Mouse (Mus musculus): ENCODE measurements around the gene Bmyc.
"Not testable (repeated sequence)": the region's sequence is repeated elsewhere in the genome, so short reads cannot be mapped to it uniquely, and the experiment has no call there.

DNA sequence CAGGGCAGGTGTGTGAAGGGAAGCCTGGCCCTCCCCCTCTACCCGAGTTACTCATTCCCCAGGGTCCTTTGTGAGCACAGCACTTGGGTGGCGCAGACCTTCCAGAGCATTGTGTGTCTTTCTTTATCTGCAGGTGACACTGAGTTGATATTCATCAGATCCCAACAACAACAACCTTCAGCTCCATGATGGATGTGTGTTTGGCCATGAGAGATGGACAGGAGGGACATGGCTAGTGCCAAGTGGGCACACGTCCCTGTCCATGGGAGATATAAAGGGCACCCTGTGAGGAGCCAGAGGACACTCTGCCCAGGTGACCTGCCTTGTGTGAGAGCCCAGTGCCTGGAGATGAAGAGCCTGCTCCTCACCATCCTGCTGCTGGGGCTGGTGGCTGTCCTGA is 6.8 kb upstream of the Bmyc start, which contains the start of gene Obp2a:
- not testable (repeated sequence) for TF ChIP-seq CTCF, EP300 (IDR thresholded peaks at IDR 0.05; ENCODE audit: low read depth)

All from heart, postnatal 0 days (tissue).